Mouse (Mus musculus) embryonic stem cell, embryonic (primary cell): ENCODE measurements around the gene Lin7a.

Experiments used
- CTCF ChIA-PET, 4 experiments: fragments of 300-600 bp in 2 of 4; fragments of 350-600 bp in 2 of 4; sonication (Branson Sonifier 250); formaldehyde crosslinking; loops; one replicate each; lab custom pipeline; 2022; ENCODE audit warnings: inconsistent platforms in 2 of 4; lab: Charles Lee
- POLR2A ChIA-PET, 4 experiments: fragments of 300-600 bp in 2 of 4; fragments of 350-600 bp in 2 of 4; sonication (Branson Sonifier 250); formaldehyde crosslinking; loops; one replicate each; lab custom pipeline; 2022; ENCODE audit warnings: antibody characterized with exemption in 4 of 4, inconsistent platforms in 1 of 4; lab: Charles Lee

Gene Lin7a

DNA sequence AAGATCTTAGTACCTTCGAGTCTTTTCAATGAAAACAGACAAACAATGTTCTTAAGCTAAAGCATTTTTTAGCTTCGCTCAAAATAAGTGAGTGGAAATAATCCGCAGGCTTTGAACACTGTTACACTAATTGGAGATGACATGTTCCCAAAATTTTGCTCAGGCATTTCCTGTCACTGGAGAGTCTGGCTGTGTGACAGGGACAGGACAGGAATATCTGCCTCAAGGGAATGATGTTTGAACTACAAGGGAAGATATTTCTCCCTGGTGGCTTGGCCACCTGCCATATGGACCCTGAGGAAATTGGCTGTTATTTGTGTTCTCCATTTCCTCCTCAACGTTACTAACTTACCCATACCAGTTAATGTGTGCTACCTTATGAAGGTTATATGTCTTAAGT is 90.1 kb downstream of the Lin7a start:
- CTCF ChIA-PET = no interaction called here
- POLR2A ChIA-PET = interaction anchor here in 1 of 4 experiments (0.6 kb wide), 1 partner anchor 34 kb away, joined by 4 read pairs; no protein-coding TSS in a partner anchor

GRCm38 (mm10) chr10:107362026-107362425 is 90.5 kb downstream of the Lin7a start:
- ChIA-PET CTCF (no interaction called here), POLR2A (no interaction called here)

- ChIA-PET CTCF (no interaction called here), POLR2A (no interaction called here)
Measured at GRCm38 (mm10) chr10:107363049-107363816, 91.7 kb downstream of the Lin7a start.

DNA sequence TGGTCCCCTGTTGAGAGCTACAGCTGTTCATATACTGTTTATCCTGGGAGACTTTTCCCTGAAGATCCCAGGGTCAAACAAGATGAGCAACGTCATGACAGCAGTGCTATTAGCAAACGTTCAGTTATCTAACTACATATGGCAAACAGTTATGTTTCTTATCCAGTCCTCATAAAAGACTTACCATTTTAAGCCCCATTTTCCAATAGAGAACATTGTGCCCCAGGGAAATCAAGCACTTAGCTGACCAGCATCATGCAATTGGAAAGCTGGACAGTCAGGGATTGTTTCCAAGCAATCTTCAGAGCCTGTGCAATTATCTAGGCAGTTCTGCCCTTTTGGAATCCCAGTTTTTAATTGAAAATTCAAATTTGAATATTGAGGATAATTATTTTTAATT is 105.7 kb downstream of the Lin7a start:
- ChIA-PET CTCF (no interaction called here), POLR2A (interaction anchor here in 1 of 4 experiments (0.6 kb wide), 1 partner anchor 51 kb away, joined by 3 read pairs; no protein-coding TSS in a partner anchor)

- ChIA-PET POLR2A (no interaction called here), CTCF (no interaction called here)
Measured at GRCm38 (mm10) chr10:107381143-107381746, 109.8 kb downstream of the Lin7a start.

GRCm38 (mm10) chr10:107383825-107384224 is 112.3 kb downstream of the Lin7a start:
- ChIA-PET POLR2A (no interaction called here), CTCF (no interaction called here)

DNA sequence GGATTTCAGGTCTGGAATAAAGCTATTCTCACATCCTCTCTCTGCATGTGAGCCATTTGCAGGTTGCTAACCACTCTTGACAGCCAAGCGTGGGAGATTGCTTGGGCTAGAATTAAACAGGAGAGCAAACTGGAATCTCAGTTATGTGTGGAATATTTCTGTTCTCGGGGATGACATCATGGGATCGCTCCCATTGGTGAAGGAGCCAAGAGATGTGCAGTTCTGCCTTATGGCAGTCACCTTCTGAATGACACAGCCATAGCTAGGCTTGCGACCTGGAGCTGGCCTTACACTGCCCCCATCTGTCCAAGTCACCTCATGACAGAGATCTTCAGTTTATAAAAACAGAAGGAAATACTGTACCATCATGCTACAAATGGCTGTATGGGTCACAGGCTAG is 118.0 kb downstream of the Lin7a start:
- ChIA-PET POLR2A (no interaction called here), CTCF (interaction anchor here (0.5 to 2.0 kb wide), 6 partner anchors 114 to 780 kb away, joined by 3 to 15 read pairs (median 8); no protein-coding TSS in a partner anchor)

DNA sequence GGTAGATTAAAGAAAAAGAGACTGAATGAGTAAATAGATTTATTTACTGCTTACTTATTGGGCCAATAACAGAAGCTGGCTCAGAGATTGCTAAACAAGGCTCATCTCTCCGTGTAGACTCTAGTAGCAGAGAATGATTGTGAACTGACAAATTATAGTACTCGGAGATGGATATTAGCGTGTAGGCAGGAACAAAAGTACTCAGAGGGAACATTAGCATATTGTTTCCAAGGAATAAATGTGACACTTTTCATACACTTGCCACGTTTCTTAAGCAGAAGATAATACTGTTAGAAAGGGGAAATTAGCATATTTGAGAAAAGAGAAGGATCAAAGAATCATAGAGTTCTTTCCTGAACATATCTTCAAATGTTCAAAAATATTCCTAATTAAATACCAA is 133.9 kb downstream of the Lin7a start:
- CTCF ChIA-PET = no interaction called here
- POLR2A ChIA-PET = no interaction called here

DNA sequence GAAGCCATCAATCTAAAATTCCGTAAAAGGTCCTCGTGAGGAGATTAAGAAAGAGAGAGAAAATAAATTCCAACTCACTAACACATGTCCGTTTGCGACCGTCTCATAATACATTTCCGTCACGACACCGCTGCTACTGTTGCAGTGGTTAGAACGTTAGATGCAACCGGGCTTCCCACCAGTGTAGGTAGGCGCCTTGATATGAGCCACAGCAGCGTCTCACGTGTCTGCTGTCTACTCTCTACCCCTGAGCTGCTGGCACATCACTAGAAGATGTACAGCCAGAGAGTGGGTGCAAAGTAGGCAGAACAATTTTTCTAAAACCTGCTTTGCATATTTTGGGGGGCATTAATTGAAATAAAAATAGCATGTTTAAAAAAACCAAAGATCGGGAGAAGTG is 146.8 kb downstream of the Lin7a start:
- CTCF ChIA-PET = no interaction called here
- POLR2A ChIA-PET = no interaction called here

GRCm38 (mm10) chr10:107436967-107437366 is 165.5 kb downstream of the Lin7a start:
- ChIA-PET POLR2A (no interaction called here), CTCF (no interaction called here)

DNA sequence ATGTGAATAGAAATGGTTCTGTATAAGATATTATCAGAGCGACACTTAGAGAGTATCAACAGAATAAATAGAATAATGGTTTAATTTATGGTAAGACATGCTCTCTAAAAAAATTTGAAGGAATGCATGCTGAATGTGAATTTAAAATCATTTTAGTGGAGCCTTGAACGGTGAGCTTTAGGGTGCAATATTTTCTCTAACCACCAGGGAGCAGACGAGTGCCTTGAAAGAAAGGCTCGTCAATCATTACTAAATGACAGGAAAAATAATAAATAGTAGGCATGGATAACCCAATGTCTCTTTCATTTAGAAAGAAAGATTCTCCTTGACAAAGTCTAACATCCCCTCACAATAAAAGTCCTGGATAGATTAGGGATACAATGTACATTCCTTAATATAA is 171.3 kb downstream of the Lin7a start:
- ChIA-PET CTCF (interaction anchor here in 3 of 4 experiments (0.5 to 1.0 kb wide), 4 partner anchors 30 to 485 kb away, joined by 3 to 9 read pairs (median 6); no protein-coding TSS in a partner anchor), POLR2A (interaction anchor here in 1 of 4 experiments (0.6 kb wide), 1 partner anchor 510 kb away, joined by 10 read pairs; no protein-coding TSS in a partner anchor)

GRCm38 (mm10) chr10:107449496-107450330 is 178.2 kb downstream of the Lin7a start:
- ChIA-PET CTCF (no interaction called here), POLR2A (no interaction called here)

- ChIA-PET CTCF (no interaction called here), POLR2A (interaction anchor here in 1 of 4 experiments (0.7 kb wide), 1 partner anchor 536 kb away, joined by 5 read pairs; no protein-coding TSS in a partner anchor)
Measured at GRCm38 (mm10) chr10:107467819-107468218, 196.3 kb downstream of the Lin7a start.
